Mouse (Mus musculus): ENCODE measurements at regions not wholly inside any gene's neighbourhood (a gene's known extent, or its start where the extent isn't known, plus 50 kb on each side); places are given as distances from the start of the nearest gene placed in this dataset.

DNA sequence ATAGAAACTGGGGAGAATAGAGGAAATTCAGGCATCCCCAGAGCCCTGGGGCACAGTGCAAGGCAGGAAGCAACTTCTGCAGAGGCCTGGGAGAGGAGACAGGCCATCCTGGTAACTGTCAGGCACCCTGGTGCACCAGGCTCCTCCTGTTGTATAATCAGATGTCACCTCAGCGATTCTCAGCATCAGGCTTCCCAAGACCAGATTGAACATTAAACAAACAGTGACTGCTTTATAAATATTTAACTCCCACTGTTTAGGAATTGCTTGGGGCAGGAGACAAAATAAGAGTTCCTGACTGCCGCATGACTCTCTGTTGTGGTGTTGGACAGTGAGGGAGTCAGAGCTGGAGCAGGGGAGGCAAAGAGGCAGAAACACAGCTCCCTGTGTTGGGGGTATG, 1210.1 kb upstream of the A1bg start:
- Histone ChIP-seq H3K27ac (ENCODE audit: control insufficient read depth, insufficient read depth, low read depth, low read length) (no peak overlapping the region), H3K4me3 (ENCODE audit: control insufficient read depth, low read depth, low read length) (no peak overlapping the region), H3K4me1 (ENCODE audit: control insufficient read depth, insufficient read depth, low read length) (no peaks in the 10 kb centered on the region), H3K36me3 (ENCODE audit: control insufficient read depth, insufficient read depth, low read length) (no peaks in the 10 kb centered on the region), H3K27me3 (ENCODE audit: control insufficient read depth, insufficient read depth, low read length) (no peaks in the 10 kb centered on the region)
- no peak for TF ChIP-seq CTCF (IDR thresholded peaks at IDR 0.05; ENCODE audit: control insufficient read depth, insufficient read depth, insufficient replicate concordance, low read depth, low read length)
- no peak for TF ChIP-seq POLR2A (IDR thresholded peaks at IDR 0.05; ENCODE audit: control insufficient read depth, low read depth, low read length)

DNA sequence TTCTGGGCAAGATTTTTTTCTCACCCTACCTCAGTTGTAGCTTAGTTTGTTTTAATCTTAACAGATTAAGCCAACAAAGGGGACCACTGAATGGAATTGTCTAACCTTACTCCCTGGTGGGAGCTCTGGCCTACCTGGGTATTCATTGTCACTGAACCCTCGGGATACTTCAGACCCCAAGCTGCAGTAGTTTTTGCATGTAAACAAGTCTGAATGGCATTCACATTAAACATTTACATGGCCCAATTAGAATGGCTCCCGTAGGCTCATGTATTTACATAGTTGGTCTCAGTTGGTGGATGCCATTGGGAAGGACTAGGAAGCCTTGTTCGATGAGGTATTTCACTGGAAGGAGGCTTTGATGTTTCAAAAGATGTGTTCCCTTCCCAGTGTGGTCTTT, 1208.9 kb upstream of the A1bg start:
- no peaks in the 10 kb centered on the region for H3K36me3 ChIP-seq (ENCODE audit: control insufficient read depth, insufficient read depth, low read length)

DNA sequence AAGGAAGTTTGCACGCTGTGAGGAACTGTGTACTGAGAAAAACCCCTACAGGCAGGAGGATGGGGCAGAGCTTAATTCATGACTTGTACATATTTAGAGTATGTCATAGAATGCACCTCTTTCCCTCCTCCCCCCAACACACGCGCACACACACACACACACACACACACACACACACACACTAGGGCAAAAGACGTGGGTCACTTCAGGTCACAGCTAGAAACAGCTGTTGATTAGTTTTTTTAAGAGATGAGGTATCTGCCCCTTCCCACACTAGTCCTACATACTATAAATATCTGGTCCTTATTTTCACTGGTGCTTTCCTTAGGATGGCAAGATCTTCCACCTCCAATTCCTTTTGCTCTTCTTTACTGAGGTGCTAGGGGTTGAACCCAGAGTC, 1207.7 kb upstream of the A1bg start:
- H3K4me1 ChIP-seq (ENCODE audit: control insufficient read depth, insufficient read depth, low read length) = no peaks in the 10 kb centered on the region
- H3K27ac ChIP-seq (ENCODE audit: control insufficient read depth, insufficient read depth, low read depth, low read length) = no peak overlapping the region
- H3K4me3 ChIP-seq (ENCODE audit: control insufficient read depth, low read depth, low read length) = no peak overlapping the region
- no peaks in the 10 kb centered on the region for H3K27me3 ChIP-seq (ENCODE audit: control insufficient read depth, insufficient read depth, low read length)
- TF ChIP-seq POLR2A (IDR thresholded peaks at IDR 0.05; ENCODE audit: control insufficient read depth, low read depth, low read length) (no peak), CTCF (IDR thresholded peaks at IDR 0.05; ENCODE audit: control insufficient read depth, insufficient read depth, insufficient replicate concordance, low read depth, low read length) (no peak)
- H3K36me3 ChIP-seq (ENCODE audit: control insufficient read depth, insufficient read depth, low read length) = no peaks in the 10 kb centered on the region

More for the DNA sequence above, 1208.9 kb upstream of the A1bg start:
- no peaks in the 10 kb centered on the region for H3K27me3 ChIP-seq (ENCODE audit: control insufficient read depth, insufficient read depth, low read length)
- TF ChIP-seq POLR2A (IDR thresholded peaks at IDR 0.05; ENCODE audit: control insufficient read depth, low read depth, low read length) = no peak
- no peak for TF ChIP-seq CTCF (IDR thresholded peaks at IDR 0.05; ENCODE audit: control insufficient read depth, insufficient read depth, insufficient replicate concordance, low read depth, low read length)
- H3K27ac ChIP-seq (ENCODE audit: control insufficient read depth, insufficient read depth, low read depth, low read length) = no peak overlapping the region
- no peaks in the 10 kb centered on the region for H3K4me1 ChIP-seq (ENCODE audit: control insufficient read depth, insufficient read depth, low read length)
- H3K4me3 ChIP-seq (ENCODE audit: control insufficient read depth, low read depth, low read length) = no peak overlapping the region

DNA sequence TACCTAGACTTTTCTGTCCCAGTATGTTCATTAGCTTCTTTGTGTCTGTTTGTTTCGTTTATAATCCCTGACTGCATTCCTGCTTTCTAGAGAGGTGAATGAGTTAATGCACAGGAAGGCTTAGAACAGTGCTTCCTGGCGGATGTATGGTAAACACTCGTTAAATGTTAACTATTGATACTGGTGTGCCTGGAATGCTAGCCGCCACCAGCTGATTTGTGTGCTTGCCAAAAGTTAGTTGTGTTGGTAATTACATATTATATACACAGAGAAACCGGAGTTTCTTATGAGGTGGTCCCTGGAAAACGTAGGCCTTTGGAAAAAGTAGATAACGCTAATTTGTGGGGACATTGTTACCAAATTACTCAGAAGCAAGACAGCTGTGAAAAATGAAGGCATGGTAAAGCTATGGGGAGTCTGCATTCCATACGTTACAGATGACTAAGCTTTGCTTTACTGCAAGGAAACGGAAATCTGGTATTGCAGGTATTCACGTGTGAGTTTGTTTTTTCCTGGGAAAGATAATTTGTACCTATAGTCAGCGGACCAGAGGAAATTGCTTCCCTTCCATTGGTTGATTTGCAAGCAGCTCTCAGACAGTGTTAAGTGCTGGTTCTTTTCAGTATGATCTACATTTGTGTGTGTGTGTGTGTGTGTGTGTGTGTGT, 1205.9 kb upstream of the A1bg start:
- H3K27ac ChIP-seq (ENCODE audit: control insufficient read depth, insufficient read depth, low read depth, low read length) = no peak overlapping the region

DNA sequence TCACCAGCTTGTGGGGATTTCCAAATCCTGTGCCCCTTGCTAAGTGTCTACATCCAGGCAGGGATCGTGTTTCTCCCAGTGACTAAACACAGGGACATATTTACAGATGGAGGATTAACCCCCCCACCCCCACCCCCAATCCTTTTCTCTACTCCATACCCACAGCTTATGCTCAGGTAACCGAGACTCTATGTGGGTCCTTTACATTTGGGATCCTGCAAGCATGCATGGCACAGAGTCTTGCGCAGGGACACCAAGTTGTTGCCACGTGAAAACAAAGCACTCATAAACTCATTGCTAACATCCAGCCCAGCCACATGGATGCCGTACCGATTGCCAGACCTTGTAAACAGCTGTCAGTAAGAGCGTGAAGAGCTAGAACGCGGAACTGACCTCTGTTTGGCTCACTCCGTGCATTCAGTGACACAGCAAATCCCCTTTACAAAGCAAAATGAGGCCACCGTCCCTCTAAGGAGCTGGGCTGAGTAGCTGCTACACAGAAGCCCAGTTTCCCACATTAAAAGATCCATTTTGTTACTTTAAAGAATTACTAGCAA, 1204.9 kb upstream of the A1bg start:
- Histone ChIP-seq H3K27me3 (ENCODE audit: control insufficient read depth, insufficient read depth, low read length) (no peaks in the 10 kb centered on the region), H3K36me3 (ENCODE audit: control insufficient read depth, insufficient read depth, low read length) (no peaks in the 10 kb centered on the region), H3K4me3 (ENCODE audit: control insufficient read depth, low read depth, low read length) (no peak overlapping the region), H3K4me1 (ENCODE audit: control insufficient read depth, insufficient read depth, low read length) (no peaks in the 10 kb centered on the region), H3K27ac (ENCODE audit: control insufficient read depth, insufficient read depth, low read depth, low read length) (no peak overlapping the region)
- TF ChIP-seq CTCF (IDR thresholded peaks at IDR 0.05; ENCODE audit: control insufficient read depth, insufficient read depth, insufficient replicate concordance, low read depth, low read length) (no peak), POLR2A (IDR thresholded peaks at IDR 0.05; ENCODE audit: control insufficient read depth, low read depth, low read length) (no peak)

More for the DNA sequence above, 1205.9 kb upstream of the A1bg start:
- H3K4me1 ChIP-seq (ENCODE audit: control insufficient read depth, insufficient read depth, low read length) = no peaks in the 10 kb centered on the region
- no peak for TF ChIP-seq CTCF (IDR thresholded peaks at IDR 0.05; ENCODE audit: control insufficient read depth, insufficient read depth, insufficient replicate concordance, low read depth, low read length)
- no peaks in the 10 kb centered on the region for H3K27me3 ChIP-seq (ENCODE audit: control insufficient read depth, insufficient read depth, low read length)
- H3K36me3 ChIP-seq (ENCODE audit: control insufficient read depth, insufficient read depth, low read length) = no peaks in the 10 kb centered on the region
- no peak overlapping the region for H3K4me3 ChIP-seq (ENCODE audit: control insufficient read depth, low read depth, low read length)

DNA sequence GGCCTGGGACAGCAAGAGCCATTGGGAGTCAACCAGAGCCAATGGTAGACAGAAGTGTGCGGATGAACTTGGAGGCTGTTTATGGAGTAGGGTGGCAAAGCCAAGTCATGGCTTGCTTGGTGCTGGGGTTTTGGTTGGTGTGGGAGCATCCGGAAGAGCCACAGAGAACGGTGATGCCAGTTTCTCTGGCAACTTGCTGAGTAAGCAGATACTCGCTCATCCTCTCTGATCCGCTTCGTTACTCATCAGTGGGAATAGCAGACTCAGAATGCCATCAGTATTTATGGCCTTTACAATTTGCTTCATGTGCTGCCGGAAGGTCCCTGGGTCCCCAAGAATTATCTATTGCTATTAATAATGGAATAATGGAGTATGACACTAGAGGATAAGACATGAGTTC, 1202.9 kb upstream of the A1bg start:
- no peaks in the 10 kb centered on the region for H3K27me3 ChIP-seq (ENCODE audit: control insufficient read depth, insufficient read depth, low read length)
- no peaks in the 10 kb centered on the region for H3K36me3 ChIP-seq (ENCODE audit: control insufficient read depth, insufficient read depth, low read length)
- TF ChIP-seq POLR2A (IDR thresholded peaks at IDR 0.05; ENCODE audit: control insufficient read depth, low read depth, low read length) (no peak), CTCF (IDR thresholded peaks at IDR 0.05; ENCODE audit: control insufficient read depth, insufficient read depth, insufficient replicate concordance, low read depth, low read length) (no peak)
- no peak overlapping the region for H3K4me3 ChIP-seq (ENCODE audit: control insufficient read depth, low read depth, low read length)
- H3K4me1 ChIP-seq (ENCODE audit: control insufficient read depth, insufficient read depth, low read length) = no peaks in the 10 kb centered on the region; the same call in 1 of the 2 replicates
- no peak overlapping the region for H3K27ac ChIP-seq (ENCODE audit: control insufficient read depth, insufficient read depth, low read depth, low read length)

DNA sequence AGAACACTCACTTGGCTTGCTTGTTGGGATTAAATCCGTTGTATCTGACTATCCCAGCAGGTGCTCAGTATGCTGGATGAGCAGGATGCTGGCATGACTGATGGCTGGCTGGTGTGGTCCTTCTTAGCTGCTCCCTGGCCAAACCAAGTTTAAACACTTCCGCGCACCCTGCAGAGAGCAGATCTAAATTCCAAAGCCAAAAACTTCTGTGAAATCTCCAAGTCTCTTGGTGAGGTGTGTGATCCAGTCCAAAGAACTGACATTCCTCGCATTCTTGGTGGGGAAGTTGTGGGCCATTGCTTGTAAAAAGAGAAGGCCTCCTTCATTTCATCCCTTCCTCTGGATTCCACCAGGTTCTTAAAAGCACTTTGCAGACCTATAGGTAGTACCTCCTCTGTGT, 1200.9 kb upstream of the A1bg start:
- Histone ChIP-seq H3K4me1 (ENCODE audit: control insufficient read depth, insufficient read depth, low read length) (peaks cover 5% of the 10 kb centered on the region), H3K27ac (ENCODE audit: control insufficient read depth, insufficient read depth, low read depth, low read length) (no peak overlapping the region), H3K36me3 (ENCODE audit: control insufficient read depth, insufficient read depth, low read length) (no peaks in the 10 kb centered on the region), H3K27me3 (ENCODE audit: control insufficient read depth, insufficient read depth, low read length) (no peaks in the 10 kb centered on the region), H3K4me3 (ENCODE audit: control insufficient read depth, low read depth, low read length) (no peak overlapping the region)
- TF ChIP-seq CTCF (IDR thresholded peaks at IDR 0.05; ENCODE audit: control insufficient read depth, insufficient read depth, insufficient replicate concordance, low read depth, low read length) (no peak), POLR2A (IDR thresholded peaks at IDR 0.05; ENCODE audit: control insufficient read depth, low read depth, low read length) (no peak)

All from testis, adult 2 months (tissue).